Mouse (Mus musculus): ENCODE measurements around the gene Ripor3. TPM values are rescaled to one million over a fixed set of nuclear protein-coding genes. Genes with fewer than 3 reads are reported as not detected.

Ripor3 gene
- polyA plus RNA-seq, 1 experiment from 2014 or later: 2.3 TPM

DNA sequence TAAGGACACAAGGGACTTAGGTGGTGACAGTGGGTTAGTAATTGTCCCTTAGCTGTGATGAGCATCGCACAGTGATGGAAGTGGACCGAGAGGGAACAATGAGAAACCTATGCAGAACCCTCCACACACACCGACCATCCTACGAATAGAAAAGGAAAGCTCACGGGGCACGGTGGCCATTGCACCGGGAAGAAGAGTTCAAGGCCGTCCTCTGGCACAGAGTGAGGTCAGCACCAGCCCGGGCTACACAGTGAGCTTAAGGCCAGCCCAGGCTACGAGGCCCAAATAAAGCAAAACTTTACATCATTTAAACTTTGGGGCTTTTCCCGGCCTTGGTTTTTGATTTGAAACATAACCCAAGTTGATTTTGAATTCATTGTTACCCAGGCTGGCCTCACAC, 43.7 kb upstream of the Ripor3 start:
- WGBS: 92% methylated on average over 11 of the region's 11 CpGs
- Histone ChIP-seq H3K36me3 (ENCODE audit: insufficient read depth, low read length) (no peaks in the 10 kb centered on the region), H3K27me3 (ENCODE audit: insufficient read depth, low read length) (no peaks in the 10 kb centered on the region), H3K27ac (no peak overlapping the region), H3K4me1 (replicated peaks; ENCODE audit: insufficient read depth, low read length) (peaks cover 21% of the 10 kb centered on the region), H3K9me3 (replicated peaks; ENCODE audit: low read length) (no peaks in the 10 kb centered on the region), H3K4me3 (replicated peaks; ENCODE audit: low read depth, low read length) (no peak overlapping the region), H3K9ac (ENCODE audit: low read depth, low read length) (no peak overlapping the region), H3K4me2 (ENCODE audit: low read length) (no peak overlapping the region)
- no peak for DNase-seq (ENCODE audit: low spot score)
- no peak for ATAC-seq (replicated peaks; ENCODE audit: low FRiP score, low read depth)
- TF ChIP-seq CTCF (IDR thresholded peaks at IDR 0.05; ENCODE audit: low read depth): no peak

DNA sequence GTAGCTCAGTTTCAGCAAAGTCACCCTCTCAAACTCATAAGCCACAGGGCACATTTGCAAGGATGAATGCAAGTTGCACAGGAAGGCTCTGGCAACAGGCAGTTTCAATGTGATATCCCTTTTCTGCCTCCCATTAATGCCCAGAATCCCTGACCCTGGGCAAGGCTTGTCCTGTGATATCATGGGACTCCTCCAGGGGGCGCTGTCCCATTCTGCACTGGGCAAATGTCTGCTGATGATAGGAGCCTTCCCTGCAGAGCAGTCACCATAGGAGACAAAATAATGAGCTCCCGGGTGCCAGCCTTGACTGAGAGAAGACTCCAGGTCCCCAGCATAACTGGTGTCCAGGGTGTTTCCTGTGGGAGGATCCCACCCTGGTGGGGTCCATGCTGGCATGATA, 42.3 kb upstream of the Ripor3 start:
- peak; percentile 57 for DNase-seq (ENCODE audit: low spot score)

DNA sequence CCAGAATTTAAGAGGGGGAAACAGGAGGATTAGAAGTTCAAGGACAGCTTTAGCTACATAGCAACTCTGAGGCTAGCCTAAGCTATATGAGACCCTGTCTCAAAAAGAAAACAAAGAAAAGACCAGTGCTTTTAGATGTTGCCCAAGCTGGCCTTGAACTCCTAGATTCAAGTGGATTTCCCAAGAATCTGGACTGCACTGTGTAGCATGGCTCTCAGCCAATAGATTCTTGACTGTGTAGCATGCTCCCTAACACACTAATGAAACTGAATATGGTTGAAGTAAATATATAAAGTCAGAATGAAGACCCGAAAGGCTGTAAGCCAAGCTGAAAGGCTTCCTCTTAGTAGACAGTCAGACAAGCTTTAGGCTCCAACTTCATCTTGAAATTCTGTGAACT, 41.7 kb upstream of the Ripor3 start:
- ATAC-seq (replicated peaks; ENCODE audit: low FRiP score, low read depth) (no peak), DNase-seq (ENCODE audit: low spot score) (no peak)
- H3K4me1 ChIP-seq (replicated peaks; ENCODE audit: insufficient read depth, low read length): peaks cover 21% of the 10 kb centered on the region; the same call in 1 of the 2 replicates
- H3K4me2 ChIP-seq (ENCODE audit: low read length): no peak overlapping the region
- no peak overlapping the region for H3K27ac ChIP-seq
- 63% methylated on average over 1 of the region's 1 CpGs for WGBS
- no peaks in the 10 kb centered on the region for H3K36me3 ChIP-seq (ENCODE audit: insufficient read depth, low read length)
- no peak overlapping the region for H3K4me3 ChIP-seq (replicated peaks; ENCODE audit: low read depth, low read length)
- no peak for TF ChIP-seq CTCF (IDR thresholded peaks at IDR 0.05; ENCODE audit: low read depth)
- H3K9ac ChIP-seq (ENCODE audit: low read depth, low read length): no peak overlapping the region
- no peaks in the 10 kb centered on the region for H3K27me3 ChIP-seq (ENCODE audit: insufficient read depth, low read length)
- H3K9me3 ChIP-seq (replicated peaks; ENCODE audit: low read length): no peaks in the 10 kb centered on the region

More for the DNA sequence above, 42.3 kb upstream of the Ripor3 start:
- H3K4me2 ChIP-seq (ENCODE audit: low read length): no peak overlapping the region
- ATAC-seq (replicated peaks; ENCODE audit: low FRiP score, low read depth): no peak
- H3K4me3 ChIP-seq (replicated peaks; ENCODE audit: low read depth, low read length): no peak overlapping the region
- no peak overlapping the region for H3K9ac ChIP-seq (ENCODE audit: low read depth, low read length)
- H3K4me1 ChIP-seq (replicated peaks; ENCODE audit: insufficient read depth, low read length): peaks cover 21% of the 10 kb centered on the region; the same call in 1 of the 2 replicates
- H3K27me3 ChIP-seq (ENCODE audit: insufficient read depth, low read length): no peaks in the 10 kb centered on the region
- no peaks in the 10 kb centered on the region for H3K9me3 ChIP-seq (replicated peaks; ENCODE audit: low read length)
- no peaks in the 10 kb centered on the region for H3K36me3 ChIP-seq (ENCODE audit: insufficient read depth, low read length)
- WGBS: 25% methylated on average over 2 of the region's 2 CpGs
- TF ChIP-seq CTCF (IDR thresholded peaks at IDR 0.05; ENCODE audit: low read depth): peak; percentile 82
- H3K27ac ChIP-seq: no peak overlapping the region

DNA sequence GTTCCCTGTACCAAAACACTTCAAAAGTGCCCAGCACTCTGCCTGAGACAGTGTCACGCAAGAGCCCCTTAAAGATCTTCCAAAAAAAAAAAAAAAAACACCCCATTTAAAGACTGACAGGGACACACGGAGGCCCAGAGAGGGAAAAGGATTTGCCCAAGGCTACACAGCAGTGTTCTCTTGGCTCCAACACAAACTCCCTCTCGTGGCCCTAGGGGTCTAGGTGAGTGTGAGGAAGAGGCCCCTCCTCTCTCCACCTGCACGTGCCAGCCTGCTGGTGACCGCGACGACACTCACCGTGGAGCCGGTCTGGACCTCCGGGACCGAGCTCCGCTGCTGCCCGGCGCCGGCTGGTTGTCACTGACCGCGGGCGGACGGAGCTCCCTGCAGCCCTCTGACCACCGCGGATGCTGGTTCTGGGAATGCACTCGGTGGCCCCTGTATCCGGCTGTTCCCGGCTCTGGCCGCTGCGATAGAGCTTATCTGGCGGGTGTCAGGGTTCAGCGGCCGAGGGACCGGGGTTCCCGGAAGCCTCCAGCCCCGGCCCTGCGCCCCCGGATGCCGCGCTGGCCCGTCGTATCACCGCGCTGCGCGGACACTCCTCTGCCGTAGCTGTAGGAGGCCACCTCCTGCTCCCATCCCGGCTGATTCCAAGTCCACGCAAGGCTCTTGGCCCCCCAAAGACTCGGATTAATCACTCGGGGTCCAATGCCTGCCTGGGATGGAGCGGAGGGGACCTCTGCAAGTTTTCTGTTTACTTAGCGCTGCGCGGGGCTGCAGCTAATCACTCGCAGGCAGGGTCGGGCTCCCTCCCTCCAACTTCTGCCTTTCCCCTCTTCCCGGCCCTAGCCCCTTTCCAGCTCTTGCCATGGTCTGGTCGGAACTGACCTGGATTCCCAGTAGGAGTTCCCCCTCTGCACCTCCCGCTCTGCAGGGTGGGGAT, 39.9 kb upstream of the Ripor3 start:
- Histone ChIP-seq H3K36me3 (ENCODE audit: insufficient read depth, low read length) (no peaks in the 10 kb centered on the region), H3K27me3 (ENCODE audit: insufficient read depth, low read length) (no peaks in the 10 kb centered on the region), H3K4me2 (ENCODE audit: low read length) (peak overlapping the region; percentile 87), H3K27ac (peak overlapping the region; percentile 65), H3K4me3 (replicated peaks; ENCODE audit: low read depth, low read length) (peak overlapping the region; percentile 30), H3K9ac (ENCODE audit: low read depth, low read length) (peak overlapping the region; percentile 59), H3K4me1 (replicated peaks; ENCODE audit: insufficient read depth, low read length) (peaks cover 21% of the 10 kb centered on the region), H3K9me3 (replicated peaks; ENCODE audit: low read length) (no peaks in the 10 kb centered on the region)
- 1% methylated on average over 56 of the region's 56 CpGs for WGBS
- peak; percentile 57 for ATAC-seq (replicated peaks; ENCODE audit: low FRiP score, low read depth)
- peak; percentile 58 for DNase-seq (ENCODE audit: low spot score)
- TF ChIP-seq CTCF (IDR thresholded peaks at IDR 0.05; ENCODE audit: low read depth): peak; percentile 26; the same call in 1 of the 2 replicates

DNA sequence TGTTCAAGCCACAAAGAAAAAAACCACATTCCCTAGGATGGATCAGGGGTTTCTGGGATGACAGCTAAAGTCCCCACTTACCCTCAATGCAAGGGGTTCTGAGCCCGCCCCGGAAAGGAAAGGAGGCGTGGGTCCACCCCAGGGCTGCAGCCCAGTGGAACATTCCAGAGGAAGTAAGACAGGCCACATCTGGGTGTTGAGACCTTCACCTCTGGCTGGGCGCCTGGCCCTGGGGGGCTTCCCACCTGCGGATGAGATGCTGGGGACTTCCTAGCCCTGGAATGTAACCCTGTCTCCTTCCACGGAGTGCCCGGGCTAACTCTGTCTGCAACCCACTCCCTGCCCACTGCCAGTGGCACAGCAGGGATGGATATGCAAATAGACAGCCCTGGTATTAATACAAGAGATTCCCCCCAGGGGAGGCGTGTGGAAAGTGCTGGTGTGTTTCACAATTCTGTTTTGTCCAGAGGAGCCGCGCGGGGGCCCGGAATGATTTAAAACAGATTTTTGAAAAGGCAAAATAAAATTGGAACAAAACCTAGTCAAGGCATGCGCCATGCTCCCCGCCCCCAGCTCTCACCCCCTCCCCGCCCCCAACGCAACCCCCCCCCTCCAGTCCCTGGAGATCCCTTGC, 38.7 kb upstream of the Ripor3 start:
- Histone ChIP-seq H3K27ac (0 out of 2 replicates have a peak overlapping the region, but pooled peaks have one; percentile 65), H3K4me2 (ENCODE audit: low read length) (peak overlapping the region; percentile 87), H3K36me3 (ENCODE audit: insufficient read depth, low read length) (no peaks in the 10 kb centered on the region), H3K27me3 (ENCODE audit: insufficient read depth, low read length) (no peaks in the 10 kb centered on the region), H3K4me1 (replicated peaks; ENCODE audit: insufficient read depth, low read length) (peaks cover 21% of the 10 kb centered on the region), H3K9ac (ENCODE audit: low read depth, low read length) (peak overlapping the region; percentile 59; the same call in 1 of the 2 replicates), H3K4me3 (replicated peaks; ENCODE audit: low read depth, low read length) (peak overlapping the region; percentile 30), H3K9me3 (replicated peaks; ENCODE audit: low read length) (no peaks in the 10 kb centered on the region)
- ATAC-seq (replicated peaks; ENCODE audit: low FRiP score, low read depth) (no peak), DNase-seq (ENCODE audit: low spot score) (no peak)
- WGBS: 18% methylated on average over 15 of the region's 16 CpGs
- TF ChIP-seq CTCF (IDR thresholded peaks at IDR 0.05; ENCODE audit: low read depth): no peak

DNA sequence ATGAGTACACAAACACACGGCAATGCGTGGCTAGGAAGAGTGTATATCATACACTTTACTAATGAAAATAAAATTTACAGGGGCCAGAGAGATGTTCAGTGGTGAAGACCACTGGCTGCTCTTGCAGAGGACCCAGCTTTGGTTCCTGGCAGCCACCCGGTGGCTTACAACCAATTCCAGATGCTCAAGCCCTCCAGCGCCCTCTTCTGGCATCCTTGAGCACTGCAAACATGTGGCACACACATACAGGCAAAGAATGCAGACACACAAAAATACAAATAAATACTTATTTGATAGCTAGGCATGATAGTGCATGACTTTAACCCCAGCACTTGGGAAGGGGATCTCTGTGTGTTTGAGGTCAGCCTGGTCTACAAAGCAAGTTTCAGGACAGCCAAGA, 36.0 kb upstream of the Ripor3 start:
- Histone ChIP-seq H3K36me3 (ENCODE audit: insufficient read depth, low read length) (no peaks in the 10 kb centered on the region), H3K4me1 (replicated peaks; ENCODE audit: insufficient read depth, low read length) (peaks cover 21% of the 10 kb centered on the region), H3K4me3 (replicated peaks; ENCODE audit: low read depth, low read length) (no peak overlapping the region), H3K27ac (peak overlapping the region; percentile 80), H3K4me2 (ENCODE audit: low read length) (no peak overlapping the region), H3K27me3 (ENCODE audit: insufficient read depth, low read length) (no peaks in the 10 kb centered on the region), H3K9ac (ENCODE audit: low read depth, low read length) (no peak overlapping the region), H3K9me3 (replicated peaks; ENCODE audit: low read length) (no peaks in the 10 kb centered on the region)
- TF ChIP-seq CTCF (IDR thresholded peaks at IDR 0.05; ENCODE audit: low read depth): peak; percentile 46; the same call in 1 of the 2 replicates
- ATAC-seq (replicated peaks; ENCODE audit: low FRiP score, low read depth): no peak
- 77% methylated on average over 4 of the region's 4 CpGs for WGBS
- no peak for DNase-seq (ENCODE audit: low spot score)
